Mouse (Mus musculus): ENCODE data around the gene Babam1.

GRCm38 (mm10) chr8:71383396-71383795 lies 13.3 kb upstream of the Babam1 start:
- TF ChIP-seq CTCF (IDR thresholded peaks at IDR 0.05; ENCODE audit: control insufficient read depth, insufficient read depth, insufficient replicate concordance, low read depth, low read length) (no peak), POLR2A (IDR thresholded peaks at IDR 0.05; ENCODE audit: control insufficient read depth, low read depth, low read length) (no peak)
